Mouse (Mus musculus): ENCODE results near the gene Lmntd1.

DNA sequence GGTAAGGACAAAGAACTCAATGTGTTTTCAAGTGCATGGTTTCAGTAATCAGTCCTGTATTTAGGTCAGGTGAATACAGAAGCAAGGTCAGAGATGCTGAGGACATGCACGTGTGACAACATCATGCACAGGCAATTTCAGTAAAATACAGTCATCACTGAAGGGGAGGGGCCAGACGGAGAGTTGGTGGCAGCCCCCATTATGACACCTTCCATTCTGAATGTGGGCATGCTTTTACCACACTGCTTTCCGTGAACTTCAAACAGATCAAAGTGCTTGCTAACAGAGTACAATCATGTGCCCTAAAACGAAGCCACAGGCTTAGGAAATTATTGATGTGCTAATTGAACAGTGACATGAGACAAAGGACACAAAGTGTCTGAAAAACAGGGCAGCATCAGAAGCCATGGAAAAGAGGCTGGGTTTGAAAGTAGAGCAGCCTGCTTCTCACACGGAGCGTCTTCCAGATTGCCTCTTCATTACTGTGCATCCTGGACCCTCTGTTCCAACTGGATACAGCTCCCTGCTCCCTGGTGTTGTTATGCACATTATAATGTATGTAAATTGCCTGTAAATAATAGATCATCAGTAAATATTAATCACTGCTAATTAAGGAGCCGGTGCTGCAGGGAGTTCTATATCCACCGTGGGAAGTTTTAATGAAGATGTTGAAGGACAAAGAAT lies 144.7 kb downstream of the Lmntd1 start:
- no peak for TF ChIP-seq CTCF (IDR thresholded peaks at IDR 0.05; ENCODE audit: borderline replicate concordance, insufficient read depth, low read length)
- TF ChIP-seq POLR2A (IDR thresholded peaks at IDR 0.05; ENCODE audit: low read depth, low read length): no peak

Measured in embryonic fibroblast, embryonic 13.5 days (primary cell).